Mouse (Mus musculus) CD4-positive, CD25-positive, alpha-beta regulatory T cell, adult 4 months (primary cell): ENCODE data around the gene Mup19. TPM values are rescaled to one million over a fixed set of nuclear protein-coding genes. Genes with fewer than 3 reads are reported as not detected.
"Not testable (repeated sequence)": the region's sequence is repeated elsewhere in the genome, so short reads cannot be mapped to it uniquely, and the experiment has no call there.

ENCODE experiments used
- ATAC-seq: one replicate; pipeline ENCODE4 v1.8.0; 2017
- polyA plus RNA-seq, 2 experiments: library from polyadenylated mRNA; unstranded; fragments of 100-300 nt; shearing (Covaris generic); gene quantifications; one replicate each; pipeline ENCODE4 v1.2.1; 2017

The Mup19 gene
- not detected for polyA plus RNA-seq

DNA sequence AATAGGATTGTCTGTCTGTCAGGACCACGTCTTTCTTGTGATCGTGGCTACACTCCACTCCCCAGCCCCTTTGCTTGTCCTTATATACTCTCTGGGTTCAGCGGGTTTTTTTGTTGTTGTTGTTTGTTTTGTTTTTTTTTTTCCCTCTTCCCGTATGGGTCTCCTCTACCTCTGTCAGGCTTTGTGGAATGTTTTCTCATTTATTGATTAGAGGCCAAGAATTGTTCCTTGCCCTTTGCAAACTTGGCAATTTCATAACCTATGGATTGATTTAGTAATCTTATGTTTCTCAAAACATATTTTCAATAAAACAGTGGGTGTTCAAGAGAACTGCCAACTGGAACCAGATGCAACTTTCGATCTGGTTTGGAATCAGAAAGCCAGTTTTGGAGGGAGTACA lies at the start of gene Mup19:
Gene Mup19, minus strand, starts transcription at position 101 of the 400 bp plus-strand sequence.
- not testable (repeated sequence) for ATAC-seq

DNA sequence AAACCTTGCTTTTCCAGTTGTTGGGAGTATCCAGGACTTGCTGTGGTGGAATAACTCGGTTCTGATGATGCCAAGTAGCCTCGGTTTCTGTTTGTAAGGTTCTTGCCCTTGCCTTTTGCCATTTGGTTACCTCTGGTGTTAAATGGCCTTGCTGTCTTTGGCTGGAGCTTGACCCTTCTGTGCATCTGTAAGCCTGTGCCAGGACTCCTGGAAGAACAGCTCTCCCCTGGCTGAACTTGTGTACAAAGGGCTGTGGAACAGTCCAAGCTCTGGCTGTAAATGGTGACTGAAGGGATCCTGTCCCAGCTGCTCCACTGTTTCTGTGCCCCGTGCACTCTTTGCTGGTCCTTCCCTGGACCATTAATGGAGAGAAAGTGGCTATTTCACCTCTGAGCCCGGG lies 47.1 kb upstream of the Mup19 start:
- ATAC-seq = no peak

DNA sequence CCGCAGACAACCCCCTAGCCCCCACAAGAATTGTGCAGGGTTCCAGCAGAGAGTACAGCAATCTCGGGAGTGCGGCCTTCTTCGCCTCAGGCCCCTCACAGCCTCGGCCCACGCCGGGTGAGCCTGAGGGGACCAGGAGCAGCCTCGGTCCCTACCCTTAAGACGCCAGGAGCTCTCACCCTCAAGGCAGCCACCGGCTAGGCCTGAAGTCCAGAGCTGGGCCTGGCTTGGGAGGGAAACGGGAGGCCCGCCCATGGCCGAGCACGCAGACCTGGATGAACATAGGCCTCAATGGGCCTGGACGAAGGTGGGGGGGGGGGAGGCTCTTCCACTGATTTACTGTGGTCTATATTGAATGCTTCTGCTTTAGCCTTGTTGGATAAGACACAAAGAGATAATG lies 41.1 kb upstream of the Mup19 start:
- no peak for ATAC-seq

DNA sequence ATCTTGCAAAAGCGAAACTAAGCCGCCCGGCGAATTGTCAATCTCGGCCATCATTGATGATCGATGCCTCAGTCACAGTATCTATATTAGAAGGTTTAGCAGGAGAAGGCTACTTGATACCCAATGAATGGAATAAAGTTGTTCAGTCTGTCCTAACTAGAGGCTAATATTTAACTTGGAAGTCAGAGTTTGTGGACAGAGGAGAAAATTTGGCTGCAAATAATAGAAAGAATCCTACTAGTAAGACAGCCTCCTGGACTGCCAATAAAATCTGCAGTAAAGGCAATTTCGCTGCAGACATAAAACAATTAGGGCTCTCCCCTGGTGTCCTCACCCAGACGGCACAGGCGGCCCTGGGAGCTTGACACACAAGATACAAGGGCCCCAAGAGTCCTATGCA lies 40.5 kb upstream of the Mup19 start:
- not testable (repeated sequence) for ATAC-seq

DNA sequence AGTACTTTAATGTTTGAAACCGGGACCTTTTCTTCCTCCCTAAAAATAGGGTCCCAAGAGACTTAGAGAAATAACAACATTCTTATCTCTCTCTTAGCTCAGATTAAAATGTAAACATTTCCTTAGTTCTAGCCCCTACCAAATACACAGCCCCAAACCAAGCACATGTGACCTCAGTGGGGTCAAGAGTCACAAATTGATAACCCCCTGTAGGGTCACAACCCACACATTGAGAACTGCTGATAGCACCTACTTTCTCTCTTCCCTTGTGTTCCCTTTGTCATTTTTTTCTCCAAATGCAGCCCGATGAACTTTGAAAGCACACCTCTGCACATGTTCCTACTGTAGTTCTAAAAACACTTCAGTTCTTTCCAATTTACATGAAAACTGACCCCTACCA lies 33.5 kb upstream of the Mup19 start:
- no peak for ATAC-seq

DNA sequence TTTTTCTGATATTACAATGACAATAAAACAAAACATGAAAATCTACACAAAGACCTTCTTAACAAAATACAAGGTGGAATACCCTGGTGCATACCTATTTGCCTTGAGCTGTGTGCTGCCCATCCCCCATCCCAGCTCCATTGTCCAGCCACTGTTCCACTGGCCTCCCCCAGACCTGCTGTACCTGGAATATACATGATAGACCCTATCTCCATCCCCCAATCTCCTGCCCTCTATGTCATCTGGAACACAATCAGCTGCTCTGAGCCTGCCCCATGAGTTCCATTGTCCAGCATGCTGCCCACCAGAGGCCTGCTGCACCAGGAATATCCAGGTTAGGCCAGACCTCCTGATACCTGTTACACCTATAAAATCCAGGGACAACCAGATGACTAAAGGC lies 31.4 kb upstream of the Mup19 start:
- no peak for ATAC-seq

DNA sequence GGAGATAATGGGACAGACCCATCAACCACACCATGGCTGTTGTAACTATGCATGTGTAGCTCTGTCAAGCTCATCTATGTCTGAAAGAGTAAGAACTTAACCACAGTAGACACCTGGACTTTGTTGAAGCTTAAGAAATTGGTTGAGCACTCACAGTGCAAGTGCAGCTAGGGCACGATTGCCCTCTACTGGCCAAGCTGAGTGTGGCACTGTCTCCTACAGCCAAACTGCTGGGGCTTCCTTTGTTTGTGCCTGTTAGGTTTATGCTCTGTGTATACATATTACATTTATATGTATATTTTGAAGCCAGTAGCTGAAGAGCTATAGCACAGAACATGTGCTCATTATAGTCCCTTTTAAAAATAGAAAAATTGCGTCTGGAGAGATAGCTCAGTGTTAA lies 29.1 kb upstream of the Mup19 start:
- not testable (repeated sequence) for ATAC-seq

DNA sequence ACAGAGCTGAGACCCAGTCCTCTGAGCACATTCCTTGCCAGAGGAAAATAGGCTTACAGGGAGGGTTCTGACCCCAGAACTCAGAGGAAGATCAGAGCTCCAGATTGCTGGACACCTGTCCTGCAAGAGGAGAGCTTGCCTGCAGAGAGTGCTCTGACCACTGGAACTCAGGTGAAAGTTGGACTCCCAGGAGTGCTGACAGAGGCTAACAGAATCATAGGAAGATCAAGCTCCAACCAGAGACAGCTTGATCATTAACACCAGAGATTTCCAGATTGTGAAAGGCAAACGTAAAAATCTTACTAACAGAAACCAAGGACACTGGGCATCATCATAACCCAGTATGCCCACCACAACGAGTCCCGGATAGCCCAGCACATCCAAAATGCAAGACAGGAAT lies 26.9 kb upstream of the Mup19 start:
- not testable (repeated sequence) for ATAC-seq

DNA sequence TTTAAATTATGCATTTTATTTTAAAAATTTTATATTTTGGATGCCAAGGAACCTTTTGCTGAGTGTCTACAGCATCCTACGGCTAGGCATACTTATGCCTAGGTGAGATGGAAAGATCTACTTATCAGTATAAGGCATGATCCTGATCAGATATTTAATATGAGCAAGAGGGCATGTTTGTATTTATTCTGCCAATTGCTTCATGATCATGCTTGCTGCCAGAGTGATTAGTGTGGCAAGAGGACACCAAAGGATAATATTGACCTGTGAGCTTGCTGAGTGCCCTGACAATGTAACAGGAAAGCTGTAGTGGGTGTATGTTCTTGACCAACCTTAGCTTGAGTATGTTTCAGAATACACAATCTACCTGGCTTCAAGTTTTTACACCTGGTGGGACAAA lies 7.6 kb upstream of the Mup19 start:
- not testable (repeated sequence) for ATAC-seq

DNA sequence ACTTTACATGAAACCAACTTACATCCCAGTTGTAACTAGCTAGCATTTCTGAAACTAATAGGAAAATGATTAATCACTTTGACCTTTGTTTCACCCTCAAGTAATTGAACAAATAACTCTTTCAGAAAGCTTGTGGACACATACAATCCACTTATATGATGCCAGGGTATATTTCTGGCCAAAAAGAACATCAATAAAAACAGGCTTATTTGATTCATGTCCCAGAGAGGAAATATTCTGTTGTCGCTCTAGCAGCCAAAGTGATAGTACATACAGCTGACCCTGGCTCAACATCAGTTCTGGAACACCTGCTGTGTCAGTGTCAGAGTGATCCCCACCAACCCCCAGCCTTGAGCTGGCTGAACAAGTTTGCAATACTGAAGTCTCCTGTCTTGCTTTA lies 2.2 kb upstream of the Mup19 start:
- not testable (repeated sequence) for ATAC-seq

Other genes with a start within 250 kb of the Mup19 start
- not detected for gene Mup17, start 186.4 kb downstream of the Mup19 start, polyA plus RNA-seq
- not detected for gene Mup18, start 108.1 kb downstream of the Mup19 start, polyA plus RNA-seq
- gene Mup5, start 53.0 kb upstream of the Mup19 start, polyA plus RNA-seq = not detected